Mouse (Mus musculus) cerebellum, adult 2 months (tissue): ENCODE measurements at regions not wholly inside any gene's neighbourhood (a gene's known extent, or its start where the extent isn't known, plus 50 kb on each side); places are given as distances from the start of the nearest gene placed in this dataset.

Experiments
- CTCF ChIP-seq: fragments of 200-500 bp; IDR thresholded peaks from 2 replicates; pipeline ENCODE4 v1.5.1; 2011; ENCODE audit warnings: low read depth, mild to moderate bottlenecking, control low read depth, low read length, moderate library complexity, borderline replicate concordance; ENCODE audit not compliant: insufficient read depth
- POLR2A ChIP-seq: fragments of 200-500 bp; IDR thresholded peaks from 2 replicates; pipeline ENCODE4 v1.6.1; 2011; ENCODE audit warnings: low read length, control low read depth, borderline replicate concordance; ENCODE audit not compliant: insufficient read depth

GRCm38 (mm10) chr2:117486447-117486846 is 143.6 kb upstream of the Rasgrp1 start:
- TF ChIP-seq CTCF, result no peak
- TF ChIP-seq POLR2A, result no peak
